Mouse (Mus musculus) megakaryocyte, embryonic 14.5 days (primary cell): Measurements from ENCODE around the gene Gpa33. TPM values are rescaled to one million over a fixed set of nuclear protein-coding genes. Genes with fewer than 3 reads are reported as not detected.

Experiments used
- H3K27me3 ChIP-seq: replicated peaks from 2 replicates; pipeline ENCODE3; 2012; ENCODE audit warnings: inconsistent platforms
- H3K36me3 ChIP-seq: replicated peaks from 2 replicates; pipeline ENCODE3; 2012; ENCODE audit warnings: low read length, inconsistent platforms, mixed read lengths
- H3K4me1 ChIP-seq: 2 replicates; pipeline ENCODE4 v1.6.1; 2012; ENCODE audit warnings: inconsistent platforms
- H3K4me3 ChIP-seq: replicated peaks from 2 replicates; pipeline ENCODE3; 2012; ENCODE audit warnings: moderate library complexity, mild to moderate bottlenecking, inconsistent platforms
- H3K9me3 ChIP-seq: 2 replicates; pipeline ENCODE4 v1.6.1; 2012; ENCODE audit warnings: inconsistent platforms
- FLI1 ChIP-seq: IDR thresholded peaks from 2 replicates; pipeline ENCODE4 v1.6.1; 2012; ENCODE audit warnings: low read length, inconsistent platforms, mixed read lengths
- GATA1 ChIP-seq: IDR thresholded peaks from 3 replicates; pipeline ENCODE4 v1.6.1; 2012; ENCODE audit warnings: mixed read lengths, low read length, inconsistent platforms, borderline replicate concordance
- polyA plus RNA-seq: library from polyadenylated mRNA; stranded (reverse); fragments of >175 nt; gene quantifications from 2 replicates; pipeline ENCODE4 v1.2.3, GENCODE M21; 2012; ENCODE audit warnings: low replicate concordance; ENCODE audit not compliant: insufficient read depth

Gene Gpa33
- polyA plus RNA-seq, 1 experiment: not detected

- H3K4me1 ChIP-seq: no peaks in the 10 kb centered on the region
- H3K9me3 ChIP-seq: no peaks in the 10 kb centered on the region
- no peaks in the 10 kb centered on the region for H3K36me3 ChIP-seq
- H3K27me3 ChIP-seq: peaks cover 2% of the 10 kb centered on the region
- TF ChIP-seq FLI1: no peak
- no peak for TF ChIP-seq GATA1
- H3K4me3 ChIP-seq: no peak overlapping the region
Observed at GRCm38 (mm10) chr1:166181510-166181909, 51.5 kb downstream of the Gpa33 start.

DNA sequence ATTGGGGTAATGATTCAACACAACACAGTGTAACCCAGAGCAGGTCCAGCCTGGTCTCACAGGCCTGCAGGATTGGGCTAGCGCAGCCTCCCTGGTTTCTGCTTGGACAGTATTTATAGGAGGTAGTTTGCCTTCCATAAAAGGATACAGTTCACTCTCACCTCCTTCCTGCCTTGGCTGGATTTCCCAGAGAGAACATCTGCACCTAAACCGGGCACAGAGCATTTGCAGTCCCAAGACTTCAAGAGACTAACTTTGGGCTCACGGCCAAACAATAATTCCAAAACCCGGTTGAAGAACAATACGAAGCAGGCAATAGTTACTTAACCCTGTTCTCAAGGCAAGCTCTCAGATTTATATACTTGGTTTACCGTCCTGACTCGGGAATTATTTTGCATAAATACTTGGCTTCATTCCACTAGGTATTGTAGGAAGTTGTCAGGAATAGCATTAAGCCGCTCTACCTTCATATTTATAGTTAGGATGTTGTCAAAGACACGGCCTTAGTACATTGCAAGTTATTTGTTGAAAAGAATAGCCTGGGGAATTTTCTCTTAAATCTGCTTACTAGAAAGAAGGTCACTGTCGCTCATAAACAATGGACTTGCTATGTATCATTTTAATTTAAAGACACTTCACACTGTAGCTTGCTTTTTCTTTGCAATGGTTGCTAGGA lies 53.1 kb downstream of the Gpa33 start:
- Histone ChIP-seq H3K36me3 (no peaks in the 10 kb centered on the region), H3K9me3 (peaks cover 5% of the 10 kb centered on the region), H3K27me3 (peaks cover 2% of the 10 kb centered on the region), H3K4me1 (no peaks in the 10 kb centered on the region), H3K4me3 (no peak overlapping the region)
- TF ChIP-seq GATA1 (no peak), FLI1 (no peak)

DNA sequence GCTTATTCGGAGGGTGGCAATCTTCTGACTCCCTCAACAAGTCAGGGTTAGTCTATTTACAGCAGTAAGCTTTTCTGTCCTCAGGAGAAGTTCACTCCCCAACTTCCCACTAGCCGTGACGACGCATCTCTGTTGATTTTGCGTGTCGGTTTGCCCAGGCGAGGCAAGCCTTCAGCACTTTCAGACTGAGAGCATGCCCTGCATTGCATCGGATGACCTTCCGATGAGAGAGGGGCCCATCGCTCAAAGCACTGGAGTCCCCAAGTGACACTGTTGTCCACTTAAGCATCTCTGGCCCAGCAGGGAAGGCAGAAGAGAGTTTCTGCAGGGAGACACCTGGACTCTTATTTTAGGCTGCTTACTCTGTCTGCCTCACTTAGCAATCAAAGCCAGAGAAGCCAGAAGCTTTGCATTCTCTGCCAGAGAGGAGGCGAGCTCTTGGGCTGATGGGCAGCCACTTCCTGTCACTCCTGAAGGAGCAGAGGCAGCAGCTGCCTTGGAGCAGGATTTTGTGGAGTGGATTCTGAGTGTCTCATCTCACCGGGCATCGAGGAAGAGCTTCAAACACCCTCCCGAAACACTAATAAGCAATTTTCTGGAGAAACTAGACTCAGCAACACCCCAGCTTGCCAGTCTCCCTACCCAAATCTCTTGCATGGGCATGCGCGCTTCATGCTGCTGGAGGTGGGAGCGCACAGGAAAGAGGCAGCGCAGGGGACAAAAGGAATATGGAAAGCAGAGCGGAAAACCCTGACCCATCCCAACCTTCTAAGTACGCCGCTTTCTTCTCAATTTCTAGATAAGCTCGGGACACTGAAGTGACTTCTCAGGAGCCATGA lies 54.6 kb downstream of the Gpa33 start:
- H3K27me3 ChIP-seq: peaks cover 2% of the 10 kb centered on the region
- peaks cover 15% of the 10 kb centered on the region for H3K9me3 ChIP-seq
- no peak overlapping the region for H3K4me3 ChIP-seq
- H3K4me1 ChIP-seq: no peaks in the 10 kb centered on the region
- no peak for TF ChIP-seq FLI1
- TF ChIP-seq GATA1: no peak
- no peaks in the 10 kb centered on the region for H3K36me3 ChIP-seq

DNA sequence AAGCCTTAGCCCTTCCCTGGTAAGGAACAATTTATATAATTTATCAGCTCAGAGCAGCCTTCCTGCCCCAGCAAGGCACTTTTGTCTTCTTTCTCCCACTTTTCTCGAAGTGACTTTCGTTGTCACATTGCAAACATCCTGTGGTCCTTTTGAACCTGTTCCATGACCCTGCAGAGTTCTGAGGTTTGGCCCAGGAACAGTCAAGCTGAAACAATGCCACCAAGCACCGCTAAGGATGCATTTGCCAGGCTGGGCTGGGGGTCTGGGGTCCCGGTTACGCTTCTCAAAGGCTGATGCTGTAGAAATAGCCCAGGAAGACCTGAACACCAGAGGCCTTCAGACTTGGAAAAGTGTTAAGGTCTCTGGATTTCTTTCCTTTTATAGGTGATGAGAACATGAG lies 55.3 kb downstream of the Gpa33 start:
- Histone ChIP-seq H3K27me3 (peaks cover 2% of the 10 kb centered on the region), H3K36me3 (no peaks in the 10 kb centered on the region), H3K9me3 (peaks cover 18% of the 10 kb centered on the region), H3K4me1 (no peaks in the 10 kb centered on the region), H3K4me3 (no peak overlapping the region)
- TF ChIP-seq GATA1 (no peak), FLI1 (no peak)

DNA sequence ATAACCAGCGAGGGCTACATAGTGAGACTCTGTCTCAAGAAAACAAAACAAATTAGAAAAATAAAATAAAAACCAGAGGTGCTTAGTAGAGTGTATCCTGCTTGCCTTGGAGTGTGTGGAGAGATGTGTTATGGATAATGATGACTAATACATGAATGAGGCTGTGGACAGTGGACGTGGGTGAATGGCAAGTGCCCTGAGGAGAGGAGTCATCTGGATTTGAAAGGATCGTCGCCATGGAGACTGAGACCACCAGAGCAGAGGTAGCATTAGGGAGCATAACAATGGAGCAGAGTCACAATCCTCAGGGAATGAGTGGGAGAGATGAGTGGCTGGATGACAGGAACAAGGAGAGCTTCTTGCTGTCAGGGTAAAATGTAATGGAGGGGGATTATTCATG lies 59.8 kb downstream of the Gpa33 start:
- no peaks in the 10 kb centered on the region for H3K4me1 ChIP-seq
- no peaks in the 10 kb centered on the region for H3K27me3 ChIP-seq
- no peak overlapping the region for H3K4me3 ChIP-seq
- peaks cover 18% of the 10 kb centered on the region for H3K9me3 ChIP-seq
- no peak for TF ChIP-seq FLI1
- TF ChIP-seq GATA1: no peak
- no peaks in the 10 kb centered on the region for H3K36me3 ChIP-seq

DNA sequence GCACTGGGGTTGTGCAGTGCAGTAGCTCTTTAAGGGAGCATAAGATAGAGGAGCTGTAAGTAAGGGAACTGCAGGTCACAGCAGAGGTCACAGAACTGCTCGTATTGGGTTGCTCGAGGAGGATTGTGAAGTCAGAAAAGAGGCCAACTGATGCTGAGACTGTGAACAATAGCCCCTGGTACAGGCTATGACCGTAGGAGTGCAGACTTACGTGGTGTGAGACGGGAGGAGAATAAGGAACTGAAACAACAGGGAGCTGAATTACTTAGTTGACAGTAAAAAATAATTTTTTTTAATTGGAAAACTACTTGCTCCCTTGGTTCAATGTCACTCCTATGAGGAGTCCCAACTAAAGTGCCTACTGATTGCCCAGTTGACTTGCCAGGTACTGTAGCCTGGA lies 74.1 kb downstream of the Gpa33 start:
- Histone ChIP-seq H3K4me3 (no peak overlapping the region), H3K36me3 (no peaks in the 10 kb centered on the region), H3K9me3 (no peaks in the 10 kb centered on the region), H3K4me1 (no peaks in the 10 kb centered on the region), H3K27me3 (peaks cover 1% of the 10 kb centered on the region)
- no peak for TF ChIP-seq FLI1

DNA sequence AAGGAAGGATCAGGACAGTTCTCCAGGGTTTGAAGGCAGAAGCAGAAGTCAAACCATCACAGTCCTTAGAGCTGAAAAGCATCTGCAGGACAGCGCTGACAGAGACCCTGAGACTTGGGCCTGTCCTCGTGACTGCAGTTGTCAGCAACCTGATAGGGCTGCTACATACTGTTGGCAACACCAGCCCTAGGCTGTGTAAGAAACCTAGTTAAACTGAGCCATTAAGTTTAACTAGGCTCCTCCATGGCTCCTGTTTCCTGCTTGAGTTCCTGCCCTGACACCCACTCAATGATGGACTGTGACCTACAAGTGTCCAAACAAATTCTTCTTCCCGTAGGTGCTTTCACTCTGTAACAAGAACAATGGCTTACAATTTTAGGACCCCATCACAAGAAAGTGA lies 75.1 kb downstream of the Gpa33 start:
- TF ChIP-seq FLI1 (no peak), GATA1 (no peak)
- Histone ChIP-seq H3K4me3 (no peak overlapping the region), H3K4me1 (no peaks in the 10 kb centered on the region), H3K27me3 (peaks cover 1% of the 10 kb centered on the region), H3K9me3 (no peaks in the 10 kb centered on the region), H3K36me3 (no peaks in the 10 kb centered on the region)

GRCm38 (mm10) chr1:166209371-166209770 lies 79.3 kb downstream of the Gpa33 start:
- TF ChIP-seq GATA1 (no peak), FLI1 (no peak)
- H3K27me3 ChIP-seq: peaks cover 1% of the 10 kb centered on the region
- H3K4me3 ChIP-seq: no peak overlapping the region
- H3K9me3 ChIP-seq: no peaks in the 10 kb centered on the region
- no peaks in the 10 kb centered on the region for H3K36me3 ChIP-seq
- no peaks in the 10 kb centered on the region for H3K4me1 ChIP-seq

- TF ChIP-seq FLI1 (no peak), GATA1 (no peak)
- Histone ChIP-seq H3K4me3 (no peak overlapping the region), H3K9me3 (no peaks in the 10 kb centered on the region), H3K36me3 (no peaks in the 10 kb centered on the region), H3K4me1 (no peaks in the 10 kb centered on the region), H3K27me3 (no peaks in the 10 kb centered on the region)
Observed at GRCm38 (mm10) chr1:166214181-166214580, 84.1 kb downstream of the Gpa33 start.

Other genes with a start within 250 kb of the Gpa33 start
- 3.8 and 3.9 TPM in 2 replicates for gene Pou2f1, start 127.6 kb upstream of the Gpa33 start, polyA plus RNA-seq
- gene Dusp27, start 2.3 kb upstream of the Gpa33 start, polyA plus RNA-seq: not detected in 2 replicates
- not detected in 2 replicates for gene Mael, start 108.5 kb downstream of the Gpa33 start, polyA plus RNA-seq
- not detected in 2 replicates for gene Ildr2, start 123.9 kb downstream of the Gpa33 start, polyA plus RNA-seq
- gene Tada1, start 248.9 kb downstream of the Gpa33 start, polyA plus RNA-seq: 2.3 and 14.0 TPM in 2 replicates